Mouse (Mus musculus) liver, embryonic 14.5 days (tissue): Measurements from ENCODE around the gene Med12l.

Source experiments
- CTCF ChIP-seq: IDR thresholded peaks from 2 replicates; pipeline ENCODE4 v1.5.1; 2016; ENCODE audit warnings: antibody characterized with exemption, low read depth, control low read depth
- EP300 ChIP-seq: IDR thresholded peaks from 2 replicates; pipeline ENCODE4 v1.6.1; 2016; ENCODE audit warnings: antibody characterized with exemption, low read depth

GRCm38 (mm10) chr3:59175234-59175633 lies 169.6 kb downstream of the Med12l start:
- TF ChIP-seq CTCF (peak; percentile 69), EP300 (no peak)
